Mouse (Mus musculus) gastrocnemius, adult 2 months (tissue): ENCODE data around the gene Ndufs3. TPM values are rescaled to one million over a fixed set of nuclear protein-coding genes. Genes with fewer than 3 reads are reported as not detected.
A peak's percentile ranks its signal among the peaks of the same experiment; 100 is the strongest.

ENCODE experiments used
- DNase-seq: peaks from one replicate; pipeline ENCODE4 v3.0.0; 2022
- H3K27ac ChIP-seq: fragments of 200-600 bp; 2 replicates; pipeline ENCODE4 v1.8.1; 2022; ENCODE audit warnings: mild to moderate bottlenecking
- H3K4me3 ChIP-seq: fragments of 200-600 bp; 2 replicates; pipeline ENCODE4 v1.8.1; 2022; ENCODE audit warnings: mild to moderate bottlenecking, moderate library complexity
- CTCF ChIP-seq: fragments of 200-600 bp; IDR thresholded peaks from 2 replicates; pipeline ENCODE4 v1.8.1; 2022; ENCODE audit warnings: antibody characterized with exemption, mild to moderate bottlenecking, moderate library complexity
- intact Hi-C: fragments of 180-260 bp; cut with DNase I; formaldehyde crosslinking; loops from one replicate; pipeline ENCODE4 v1.15.1; 2025
- long read RNA-seq, 2 experiments: library from polyadenylated mRNA; stranded (forward); transcript quantifications; one replicate each; pipeline ENCODE4 v2.0.0; 2021
- total RNA-seq, 2 experiments: library from RNA; stranded (reverse); gene quantifications; 2 replicates each; pipeline ENCODE4 v1.2.3; 2021

The Ndufs3 gene
- total RNA-seq = 100 to 1,000 TPM; 460 to 625 TPM
- long read RNA-seq, experiment 1, transcript Ndufs3-201 (7 exons, 1,046 nt) = major isoform, 659 of 685 reads
- long read RNA-seq, experiment 1, partial matches to known transcripts = 8 of 685 reads
- long read RNA-seq, experiment 1, other reads (novel, unspliced or antisense) = 17 of 685 reads
- long read RNA-seq, experiment 2, transcript Ndufs3-201 (7 exons, 1,046 nt) = major isoform, 698 of 720 reads
- long read RNA-seq, experiment 2, partial matches to known transcripts = 11 of 720 reads
- long read RNA-seq, experiment 2, other reads (novel, unspliced or antisense) = 11 of 720 reads

- no peak for TF ChIP-seq CTCF
- H3K27ac ChIP-seq = peak within 1 kb of the TSS; percentile 98
- peak within 1 kb of the TSS; percentile 87 for H3K4me3 ChIP-seq
- intact Hi-C loops = loop anchor here (5.0 kb wide), 1 partner anchor 38 kb away; the partner anchor contains the start of gene Celf1
- peak; percentile 91 for DNase-seq
These were observed at the start of gene Ndufs3, which contains the start of gene Kbtbd4 for GRCm38 (mm10) chr2:90904076-90904855. Gene Ndufs3 (minus strand): TSS chr2:90904827. Gene Kbtbd4 (plus strand): TSS chr2:90904740.

- H3K4me3 ChIP-seq = no peak overlapping the region
- DNase-seq = no peak
- no peak for TF ChIP-seq CTCF
- intact Hi-C loops = no loop called here
- H3K27ac ChIP-seq = no peak overlapping the region
These were observed 48.8 kb upstream of the Ndufs3 start for GRCm38 (mm10) chr2:90953461-90953860.

DNA sequence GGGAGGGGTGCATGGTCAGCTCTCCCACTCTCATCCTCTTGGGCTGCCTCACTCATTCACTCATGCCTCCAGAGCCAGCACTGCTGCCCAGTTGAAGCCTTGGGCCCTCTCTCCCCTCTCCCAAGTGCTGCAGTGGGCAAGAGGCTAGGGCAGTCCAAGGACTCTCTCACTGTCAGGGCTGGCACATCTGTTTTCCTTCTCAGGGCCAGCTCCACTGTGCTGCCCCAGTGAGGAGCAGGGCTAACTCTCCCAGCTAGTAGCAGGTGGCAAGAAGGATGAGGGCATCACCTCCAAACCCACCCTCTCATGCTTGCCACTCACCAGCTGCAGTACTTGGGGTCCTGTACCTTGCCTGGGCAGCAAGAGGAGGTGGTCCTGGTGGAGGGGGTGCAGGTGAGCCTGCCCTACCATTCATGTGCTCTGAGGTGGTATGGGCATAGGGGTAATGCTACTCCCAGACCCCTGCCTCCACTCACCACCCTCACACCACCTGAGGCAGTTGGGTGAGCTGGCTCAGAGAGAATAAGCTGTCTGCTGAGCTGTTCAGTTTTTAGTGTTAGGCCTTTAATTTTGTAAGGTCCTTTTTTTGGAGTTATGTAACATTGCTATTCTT is 46.1 kb upstream of the Ndufs3 start:
- peak overlapping the region; percentile 32; the same call in 1 of the 2 replicates for H3K27ac ChIP-seq

GRCm38 (mm10) chr2:90950149-90950548 is 45.5 kb upstream of the Ndufs3 start:
- no peak overlapping the region for H3K4me3 ChIP-seq
- intact Hi-C loops = no loop called here
- no peak overlapping the region for H3K27ac ChIP-seq
- no peak for TF ChIP-seq CTCF
- no peak for DNase-seq

More for the DNA sequence above, 46.1 kb upstream of the Ndufs3 start:
- no peak overlapping the region for H3K4me3 ChIP-seq
- TF ChIP-seq CTCF = no peak
- intact Hi-C loops = no loop called here
- DNase-seq = no peak

GRCm38 (mm10) chr2:90941744-90942143 is 37.1 kb upstream of the Ndufs3 start:
- Histone ChIP-seq H3K4me3 (peak overlapping the region; percentile 92), H3K27ac (peak overlapping the region; percentile 95)
- intact Hi-C loops = loop anchor here (2.0 to 5.0 kb wide), 3 partner anchors 39 to 111 kb away; partner anchors contain the start of genes Kbtbd4, Ndufs3, Psmc3 and Rapsn
- no peak for DNase-seq
- no peak for TF ChIP-seq CTCF

DNA sequence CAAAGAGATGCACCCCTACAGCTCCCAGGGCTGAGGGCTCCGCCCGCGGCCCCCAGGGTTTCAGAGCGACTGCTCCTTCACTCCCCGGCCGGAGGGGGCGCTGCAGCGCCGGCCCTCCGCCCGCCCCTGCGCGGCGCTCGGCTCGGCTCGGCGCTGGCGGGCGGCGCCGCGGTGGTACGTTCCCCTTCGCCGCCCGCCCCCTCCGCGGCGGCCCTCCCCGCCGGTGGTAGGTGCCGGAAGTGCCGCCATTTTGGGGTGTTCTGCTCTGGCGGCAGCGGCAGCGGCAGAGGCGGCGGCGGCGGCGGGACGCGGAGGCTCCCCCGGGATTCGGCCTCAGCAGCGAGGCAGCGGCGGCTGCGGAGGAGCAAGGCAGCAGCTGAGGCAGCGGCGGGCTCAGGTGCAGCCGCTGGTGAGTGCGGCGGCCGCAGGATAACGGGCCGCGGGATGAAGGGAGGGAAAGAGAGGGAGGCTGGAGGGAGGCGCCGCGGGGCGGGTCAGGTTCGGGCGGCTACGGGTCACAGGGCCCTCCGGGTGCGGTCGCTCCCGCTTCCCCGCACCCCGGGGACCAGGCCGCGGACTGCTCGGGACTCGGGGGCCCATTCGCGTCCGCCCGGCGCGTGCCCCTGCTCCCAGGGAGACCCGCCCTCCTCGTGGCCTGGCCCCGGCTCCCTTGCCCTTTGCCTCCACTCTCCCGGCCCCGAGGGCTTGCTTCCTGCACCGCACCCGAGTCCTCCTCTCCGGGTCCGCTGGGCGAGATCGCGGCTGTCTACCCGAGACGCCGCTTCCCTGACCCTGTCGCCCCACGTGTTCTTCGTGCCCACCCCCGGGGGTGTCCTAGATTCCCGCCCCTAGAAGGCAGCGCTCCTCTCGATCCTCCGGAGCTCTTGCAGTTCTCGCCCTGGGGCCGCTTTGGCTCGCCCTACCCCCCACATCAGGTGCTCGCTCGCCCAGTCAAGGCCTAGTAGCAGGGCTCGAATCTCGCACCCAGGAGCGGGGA is 35.9 kb upstream of the Ndufs3 start, which contains the start of gene Celf1:
Celf1 (plus strand) TSS at position 150 of the 997 bp plus-strand sequence.
- peak; percentile 91 for DNase-seq
- H3K27ac ChIP-seq = peak within 1 kb of the TSS; percentile 95
- peak; percentile 90 for TF ChIP-seq CTCF
- intact Hi-C loops = loop anchor here (2.0 to 5.0 kb wide), 3 partner anchors 38 to 112 kb away; partner anchors contain the start of genes Kbtbd4, Ndufs3, Psmc3 and Rapsn
- H3K4me3 ChIP-seq = peak within 1 kb of the TSS; percentile 92

DNA sequence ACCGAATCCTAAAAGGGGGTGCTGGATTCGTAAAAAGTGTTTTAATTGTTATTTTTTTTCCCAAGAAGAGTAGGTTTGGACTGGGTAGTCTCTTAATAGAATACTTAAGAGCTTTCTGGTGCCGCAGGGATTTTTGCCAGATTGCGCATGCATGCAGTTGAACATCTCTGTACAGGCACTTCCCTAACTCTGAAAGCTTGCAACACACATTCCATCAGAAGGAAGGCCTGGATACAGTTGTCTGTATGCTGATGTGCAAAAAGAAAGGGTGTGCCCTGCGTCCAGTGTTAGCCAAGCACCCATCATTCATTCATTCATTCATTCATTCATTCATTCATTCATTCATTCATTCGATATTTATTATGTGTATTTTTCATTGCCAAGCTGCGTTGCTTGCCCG is 35.1 kb upstream of the Ndufs3 start:
- DNase-seq = no peak
- TF ChIP-seq CTCF = no peak
- intact Hi-C loops = loop anchor here (2.0 to 5.0 kb wide), 4 partner anchors 17 to 113 kb away; partner anchors contain the start of genes Kbtbd4, Ndufs3, Psmc3 and Rapsn

DNA sequence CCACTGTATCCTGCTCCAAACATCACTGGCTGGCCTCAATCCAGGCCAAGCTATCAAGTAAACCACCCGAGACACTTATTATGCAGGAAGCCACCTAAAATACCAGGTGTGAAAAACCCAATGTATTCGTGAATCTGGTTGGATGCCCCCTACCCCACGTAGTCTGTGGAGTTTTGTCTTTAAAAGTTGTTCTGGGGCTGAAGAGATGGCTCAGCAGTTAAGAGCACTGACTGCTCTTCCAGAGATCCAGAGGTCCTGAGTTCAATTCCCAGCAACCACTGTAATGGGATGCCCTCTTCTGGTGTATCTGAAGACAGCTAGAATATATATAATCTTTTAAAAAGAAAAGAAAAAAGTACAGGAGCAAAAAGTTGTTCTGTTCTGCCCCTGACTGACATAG is 33.7 kb upstream of the Ndufs3 start:
- no peak for TF ChIP-seq CTCF
- Histone ChIP-seq H3K4me3 (no peak overlapping the region), H3K27ac (no peak overlapping the region)
- DNase-seq = no peak
- intact Hi-C loops = loop anchor here (2.0 kb wide), 1 partner anchor 16 kb away; no protein-coding TSS in a partner anchor

More for the DNA sequence above, 35.1 kb upstream of the Ndufs3 start:
- Histone ChIP-seq H3K4me3 (peak overlapping the region; percentile 92), H3K27ac (peak overlapping the region; percentile 9; the same call in 1 of the 2 replicates)

GRCm38 (mm10) chr2:90932273-90932672 is 27.6 kb upstream of the Ndufs3 start:
- intact Hi-C loops = no loop called here
- DNase-seq = no peak
- Histone ChIP-seq H3K27ac (no peak overlapping the region), H3K4me3 (no peak overlapping the region)
- TF ChIP-seq CTCF = no peak

GRCm38 (mm10) chr2:90931829-90932228 is 27.2 kb upstream of the Ndufs3 start:
- intact Hi-C loops = no loop called here

GRCm38 (mm10) chr2:90928566-90928965 is 23.9 kb upstream of the Ndufs3 start:
- intact Hi-C loops = no loop called here
- TF ChIP-seq CTCF = no peak
- Histone ChIP-seq H3K27ac (no peak overlapping the region), H3K4me3 (no peak overlapping the region)
- no peak for DNase-seq

More at GRCm38 (mm10) chr2:90931829-90932228, 27.2 kb upstream of the Ndufs3 start:
- H3K27ac ChIP-seq = no peak overlapping the region
- DNase-seq = no peak
- no peak overlapping the region for H3K4me3 ChIP-seq
- no peak for TF ChIP-seq CTCF
